Mouse (Mus musculus) heart, embryonic 16.5 days (tissue): ENCODE measurements at regions not wholly inside any gene's neighbourhood (a gene's known extent, or its start where the extent isn't known, plus 50 kb on each side); places are given as distances from the start of the nearest gene placed in this dataset.

ENCODE experiments used
- ATAC-seq: fragments of 200-750 bp; cut with Nextera tagmentation; replicated peaks from 2 replicates; pipeline ENCODE4 v1.8.0; 2017; ENCODE audit warnings: moderate number of reproducible peaks; ENCODE audit not compliant: insufficient read depth, low FRiP score; ENCODE audit errors: extremely low read depth
- H3K27ac ChIP-seq: fragments of 300-500 bp; sonication (generic); 2 replicates; pipeline ENCODE4 v1.5.1; 2014; ENCODE audit warnings: mild to moderate bottlenecking, low read length, control low read depth, moderate library complexity
- H3K27me3 ChIP-seq: fragments of 300-500 bp; sonication (generic); 2 replicates; pipeline ENCODE4 v1.6.1; 2014; ENCODE audit warnings: low read length, mixed read lengths; ENCODE audit not compliant: control insufficient read depth, insufficient read depth
- H3K36me3 ChIP-seq: fragments of 300-500 bp; sonication (generic); 2 replicates; pipeline ENCODE4 v1.6.1; 2014; ENCODE audit not compliant: control insufficient read depth, insufficient read depth
- H3K4me1 ChIP-seq: fragments of 300-500 bp; sonication (generic); 2 replicates; pipeline ENCODE4 v1.6.1; 2014; ENCODE audit warnings: low read length, mixed read lengths; ENCODE audit not compliant: control insufficient read depth, insufficient read depth
- H3K4me2 ChIP-seq: fragments of 300-500 bp; sonication (generic); 2 replicates; pipeline ENCODE4 v1.6.1; 2014; ENCODE audit warnings: low read depth, mild to moderate bottlenecking, control low read depth, low read length
- H3K4me3 ChIP-seq: fragments of 300-500 bp; sonication (generic); 2 replicates; pipeline ENCODE4 v1.5.1; 2014; ENCODE audit warnings: mild to moderate bottlenecking, control low read depth, low read length
- H3K9ac ChIP-seq: fragments of 300-500 bp; sonication (generic); 2 replicates; pipeline ENCODE4 v1.6.1; 2014; ENCODE audit warnings: low read length, control low read depth
- H3K9me3 ChIP-seq: fragments of 300-500 bp; sonication (generic); replicated peaks from 2 replicates; pipeline ENCODE4 v1.6.1; 2016; ENCODE audit warnings: low read length; ENCODE audit not compliant: control insufficient read depth
- WGBS: fragments of 180-500 bp; shearing (Covaris S2); extraction: QIAGEN DNeasy Blood & Tissue Kit; methylation state at CpG from one replicate; pipeline ENCODE4 v1.1.7; 2014; 5-methylcytosine and 5-hydroxymethylcytosine counted together

GRCm38 (mm10) chr11:45514415-45515271 lies 337.2 kb upstream of the Clint1 start:
- Histone ChIP-seq H3K27ac (no peak overlapping the region), H3K36me3 (no peaks in the 10 kb centered on the region), H3K9ac (no peak overlapping the region), H3K4me3 (no peak overlapping the region), H3K27me3 (no peaks in the 10 kb centered on the region), H3K4me1 (no peaks in the 10 kb centered on the region), H3K9me3 (peaks cover 5% of the 10 kb centered on the region), H3K4me2 (no peak overlapping the region)
- WGBS, result 78% methylated on average over 10 of the region's 10 CpGs
- ATAC-seq, result no peak

- Histone ChIP-seq H3K4me1 (no peaks in the 10 kb centered on the region), H3K27me3 (no peaks in the 10 kb centered on the region), H3K9me3 (0 out of 2 replicates have a peak, but pooled peaks cover 2% of the 10 kb centered on the region), H3K4me3 (no peak overlapping the region), H3K4me2 (no peak overlapping the region), H3K27ac (no peak overlapping the region), H3K9ac (no peak overlapping the region), H3K36me3 (no peaks in the 10 kb centered on the region)
- 46% methylated on average over 6 of the region's 6 CpGs for WGBS
- ATAC-seq, result no peak
These were observed 327.1 kb upstream of the Clint1 start for GRCm38 (mm10) chr11:45524720-45525119.

DNA sequence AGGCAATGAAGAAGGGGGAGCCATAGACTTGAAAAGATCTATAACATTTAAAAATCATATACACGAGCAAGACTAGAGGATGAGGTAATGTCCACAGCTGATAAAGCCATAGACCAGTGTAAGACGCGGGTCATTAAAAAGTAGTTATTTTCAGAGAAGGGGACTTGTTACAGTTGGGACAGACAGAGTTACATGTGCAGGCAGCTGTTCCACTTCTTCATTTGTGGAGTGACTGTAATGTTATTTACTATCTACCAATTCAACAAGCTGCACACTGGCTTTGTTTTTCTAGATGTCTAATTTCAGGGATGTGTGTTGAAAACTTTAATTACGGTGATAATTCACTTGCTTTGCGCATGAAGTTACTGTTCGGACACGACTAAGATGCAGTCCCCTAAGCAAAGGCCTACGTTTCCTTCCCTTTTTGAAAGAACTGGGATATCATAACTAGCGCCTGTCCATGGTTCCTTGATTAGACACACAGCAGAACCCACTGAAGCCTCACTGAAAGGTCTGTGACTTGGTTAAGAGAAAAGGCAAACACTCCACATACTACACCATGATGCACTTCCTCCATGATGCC lies 320.7 kb upstream of the Clint1 start:
- H3K36me3 ChIP-seq, result no peaks in the 10 kb centered on the region
- H3K27ac ChIP-seq, result no peak overlapping the region
- no peak overlapping the region for H3K4me3 ChIP-seq
- WGBS, result 80% methylated on average over 9 of the region's 9 CpGs
- H3K4me2 ChIP-seq, result no peak overlapping the region
- H3K9ac ChIP-seq, result no peak overlapping the region
- no peak for ATAC-seq
- 0 out of 2 replicates have a peak, but pooled peaks cover 2% of the 10 kb centered on the region for H3K9me3 ChIP-seq
- no peaks in the 10 kb centered on the region for H3K27me3 ChIP-seq
- no peaks in the 10 kb centered on the region for H3K4me1 ChIP-seq

- no peaks in the 10 kb centered on the region for H3K9me3 ChIP-seq
- no peak overlapping the region for H3K4me2 ChIP-seq
- no peaks in the 10 kb centered on the region for H3K4me1 ChIP-seq
- no peak overlapping the region for H3K4me3 ChIP-seq
- H3K27ac ChIP-seq, result no peak overlapping the region
- no peaks in the 10 kb centered on the region for H3K36me3 ChIP-seq
- H3K27me3 ChIP-seq, result no peaks in the 10 kb centered on the region
- no peak for ATAC-seq
- no peak overlapping the region for H3K9ac ChIP-seq
- 54% methylated on average over 7 of the region's 7 CpGs for WGBS
These were observed 318.3 kb upstream of the Clint1 start for GRCm38 (mm10) chr11:45533402-45534056.

GRCm38 (mm10) chr11:45535501-45536025 lies 316.3 kb upstream of the Clint1 start:
- H3K27ac ChIP-seq, result no peak overlapping the region; the same call in 1 of the 2 replicates
- H3K4me1 ChIP-seq, result no peaks in the 10 kb centered on the region
- no peak for ATAC-seq
- H3K27me3 ChIP-seq, result no peaks in the 10 kb centered on the region
- 47% methylated on average over 8 of the region's 8 CpGs for WGBS
- H3K36me3 ChIP-seq, result no peaks in the 10 kb centered on the region
- no peak overlapping the region for H3K4me2 ChIP-seq
- no peak overlapping the region for H3K4me3 ChIP-seq
- H3K9me3 ChIP-seq, result no peaks in the 10 kb centered on the region
- H3K9ac ChIP-seq, result no peak overlapping the region

DNA sequence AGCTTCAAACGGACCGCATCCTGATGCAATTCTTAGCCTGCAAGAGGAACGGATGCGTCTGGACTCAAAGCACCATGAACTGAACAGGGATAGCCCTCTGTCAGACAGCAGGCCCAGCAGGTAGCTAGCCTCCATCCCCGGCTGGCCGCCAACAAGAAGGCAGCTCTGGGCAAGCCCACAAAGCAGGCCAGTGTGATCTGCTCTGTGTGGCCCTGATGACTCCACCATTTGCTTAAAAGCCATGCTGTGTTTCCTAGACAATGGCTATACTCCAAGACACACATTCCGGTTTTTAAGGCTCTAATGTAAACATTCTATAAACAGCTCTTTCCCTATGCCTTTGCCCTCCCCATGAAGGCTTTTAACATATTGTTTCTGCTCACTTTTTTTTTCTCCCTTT lies 313.8 kb upstream of the Clint1 start:
- H3K27me3 ChIP-seq, result 0 out of 2 replicates have a peak, but pooled peaks cover 2% of the 10 kb centered on the region
- no peak overlapping the region for H3K4me2 ChIP-seq
- no peak overlapping the region for H3K4me3 ChIP-seq
- WGBS, result 68% methylated on average over 7 of the region's 7 CpGs
- H3K9ac ChIP-seq, result no peak overlapping the region
- H3K27ac ChIP-seq, result no peak overlapping the region
- no peaks in the 10 kb centered on the region for H3K36me3 ChIP-seq
- no peaks in the 10 kb centered on the region for H3K9me3 ChIP-seq
- no peak for ATAC-seq
- H3K4me1 ChIP-seq, result no peaks in the 10 kb centered on the region

DNA sequence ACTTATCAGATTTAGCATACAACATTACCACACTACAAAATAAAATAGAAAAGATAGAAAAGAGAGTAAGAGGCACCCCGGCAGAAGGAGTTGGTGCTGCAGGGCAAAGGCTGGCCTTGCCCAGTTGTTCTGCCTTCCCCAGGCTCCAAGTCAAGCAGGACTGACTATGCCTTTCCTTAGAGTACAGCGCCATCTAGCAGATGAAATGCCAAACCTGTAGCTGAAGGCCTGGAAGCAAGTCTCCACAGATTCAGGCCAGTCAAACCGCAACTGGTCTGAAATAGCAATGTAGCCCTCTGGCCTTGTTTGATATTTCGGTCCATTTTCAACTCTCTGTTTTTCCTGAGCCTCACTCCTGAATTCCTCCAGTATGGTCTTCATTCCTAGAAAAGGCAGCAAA lies 312.4 kb upstream of the Clint1 start:
- H3K4me3 ChIP-seq, result no peak overlapping the region
- no peak overlapping the region for H3K9ac ChIP-seq
- no peak; the same call in 1 of the 2 replicates for ATAC-seq
- no peak overlapping the region for H3K27ac ChIP-seq
- H3K27me3 ChIP-seq, result 0 out of 2 replicates have a peak, but pooled peaks cover 2% of the 10 kb centered on the region
- H3K4me2 ChIP-seq, result no peak overlapping the region
- H3K9me3 ChIP-seq, result no peaks in the 10 kb centered on the region
- 37% methylated on average over 4 of the region's 4 CpGs for WGBS
- H3K4me1 ChIP-seq, result no peaks in the 10 kb centered on the region
- H3K36me3 ChIP-seq, result no peaks in the 10 kb centered on the region

DNA sequence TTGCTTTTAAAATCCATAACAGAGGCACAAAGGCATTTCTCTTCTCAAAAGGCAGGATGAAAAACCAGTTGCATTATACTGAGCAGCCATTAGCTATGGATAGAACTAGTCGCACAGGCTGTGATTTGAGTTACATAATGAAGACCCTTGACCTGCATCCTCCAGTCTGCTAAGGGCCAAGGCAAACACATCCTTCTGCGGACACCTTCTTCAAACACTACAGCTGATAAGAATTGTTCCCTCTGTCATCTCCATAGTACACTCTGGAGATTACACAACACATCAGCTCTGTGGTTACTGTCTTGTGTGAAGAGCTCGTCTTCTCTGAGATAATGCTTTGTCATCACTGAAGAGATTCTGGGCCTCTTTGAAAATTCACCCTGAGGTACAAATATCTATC lies 307.3 kb upstream of the Clint1 start:
- Histone ChIP-seq H3K4me2 (no peak overlapping the region), H3K4me3 (no peak overlapping the region), H3K4me1 (no peaks in the 10 kb centered on the region), H3K27me3 (0 out of 2 replicates have a peak, but pooled peaks cover 2% of the 10 kb centered on the region), H3K36me3 (no peaks in the 10 kb centered on the region), H3K27ac (no peak overlapping the region), H3K9ac (no peak overlapping the region), H3K9me3 (no peaks in the 10 kb centered on the region)
- no peak for ATAC-seq
- WGBS, result 45% methylated on average over 3 of the region's 3 CpGs
